Mouse (Mus musculus) liver, embryonic 11.5 days (tissue): ENCODE results near the gene Stx1a. TPM values are rescaled to one million over a fixed set of nuclear protein-coding genes. Genes with fewer than 3 reads are reported as not detected.

Source experiments
- ATAC-seq: fragments of 200-750 bp; cut with Nextera tagmentation; replicated peaks from 2 replicates; pipeline ENCODE4 v1.8.0; 2017; ENCODE audit warnings: moderate number of reproducible peaks, mild to moderate bottlenecking, moderate TSS enrichment, moderate library complexity; ENCODE audit not compliant: low FRiP score
- DNase-seq: peaks from one replicate; pipeline ENCODE4 v3.0.0-alpha.2; 2017; ENCODE audit warnings: low spot score
- H3K27ac ChIP-seq: fragments of 300-500 bp; sonication (generic); 2 replicates; pipeline ENCODE4 v1.5.1; 2014; ENCODE audit warnings: mild to moderate bottlenecking, low read depth, low read length, control low read depth
- H3K27me3 ChIP-seq: fragments of 300-500 bp; sonication (generic); replicated peaks from 2 replicates; pipeline ENCODE4 v1.6.1; 2014; ENCODE audit warnings: low read length, mixed read lengths; ENCODE audit not compliant: control insufficient read depth, insufficient read depth
- H3K36me3 ChIP-seq: fragments of 300-500 bp; sonication (generic); 2 replicates; pipeline ENCODE4 v1.6.1; 2014; ENCODE audit warnings: mild to moderate bottlenecking, low read length, moderate library complexity, mixed read lengths; ENCODE audit not compliant: control insufficient read depth, insufficient read depth
- H3K4me1 ChIP-seq: fragments of 300-500 bp; sonication (generic); replicated peaks from 2 replicates; pipeline ENCODE4 v1.6.1; 2014; ENCODE audit warnings: low read length, mixed read lengths; ENCODE audit not compliant: control insufficient read depth, insufficient read depth
- H3K4me2 ChIP-seq: fragments of 300-500 bp; sonication (generic); 2 replicates; pipeline ENCODE4 v1.6.1; 2014; ENCODE audit warnings: mild to moderate bottlenecking, control low read depth, moderate library complexity
- H3K4me3 ChIP-seq: fragments of 300-500 bp; sonication (generic); 2 replicates; pipeline ENCODE4 v1.5.1; 2014; ENCODE audit warnings: low read depth, low read length, control low read depth
- H3K9ac ChIP-seq: fragments of 300-500 bp; sonication (generic); 2 replicates; pipeline ENCODE4 v1.6.1; 2014; ENCODE audit warnings: low read depth, low read length, control low read depth
- H3K9me3 ChIP-seq: fragments of 300-500 bp; sonication (generic); 2 replicates; pipeline ENCODE4 v1.6.1; 2016; ENCODE audit warnings: low read length, inconsistent platforms, mixed read lengths; ENCODE audit not compliant: control insufficient read depth
- WGBS: fragments of 180-500 bp; shearing (Covaris S2); extraction: QIAGEN DNeasy Blood & Tissue Kit; methylation state at CpG from one replicate; pipeline ENCODE4 v1.1.7; 2014; 5-methylcytosine and 5-hydroxymethylcytosine counted together
- polyA plus RNA-seq: library from polyadenylated mRNA; unstranded; fragments of >200 nt; fragmentation: Nextera tagmentation; extraction: Ambion mirVana; gene quantifications from 2 replicates; pipeline ENCODE4 v1.2.1, GENCODE M21; 2014

The Stx1a gene
- polyA plus RNA-seq, 1 experiment from 2014 or later = 6.4 TPM

GRCm38 (mm10) chr5:134983111-134983510 lies 40.2 kb upstream of the Stx1a start:
- ATAC-seq = no peak
- Histone ChIP-seq H3K9me3 (no peaks in the 10 kb centered on the region), H3K4me1 (peaks cover 20% of the 10 kb centered on the region), H3K27me3 (peaks cover 40% of the 10 kb centered on the region), H3K4me3 (no peak overlapping the region), H3K9ac (no peak overlapping the region), H3K4me2 (no peak overlapping the region), H3K36me3 (no peaks in the 10 kb centered on the region), H3K27ac (no peak overlapping the region)
- DNase-seq = no peak
- 82% methylated on average over 1 of the region's 1 CpGs for WGBS

GRCm38 (mm10) chr5:134983771-134984170 lies 39.5 kb upstream of the Stx1a start:
- Histone ChIP-seq H3K27ac (no peak overlapping the region), H3K4me1 (peaks cover 20% of the 10 kb centered on the region), H3K9me3 (no peaks in the 10 kb centered on the region), H3K4me3 (no peak overlapping the region), H3K27me3 (peaks cover 44% of the 10 kb centered on the region), H3K9ac (no peak overlapping the region), H3K36me3 (no peaks in the 10 kb centered on the region), H3K4me2 (no peak overlapping the region)
- 45% methylated on average over 3 of the region's 3 CpGs for WGBS
- no peak for ATAC-seq
- no peak for DNase-seq

GRCm38 (mm10) chr5:134985633-134986297 lies 37.5 kb upstream of the Stx1a start, which contains the start of gene Cldn3:
Gene Cldn3, plus strand, starts transcription at chr5:134986214.
- H3K27me3 ChIP-seq = peaks cover 58% of the 10 kb centered on the region
- H3K9ac ChIP-seq = no peak within 1 kb of the TSS
- no peaks in the 10 kb centered on the region for H3K9me3 ChIP-seq
- no peaks in the 10 kb centered on the region for H3K36me3 ChIP-seq
- no peak within 1 kb of the TSS for H3K27ac ChIP-seq
- peak within 1 kb of the TSS; percentile 56 for H3K4me2 ChIP-seq
- WGBS = 4% methylated on average over 24 of the region's 25 CpGs
- ATAC-seq (peak; percentile 26; the same call in 1 of the 2 replicates), DNase-seq (no peak)
- H3K4me3 ChIP-seq = peak within 1 kb of the TSS; percentile 37
- H3K4me1 ChIP-seq = peaks cover 20% of the 10 kb centered on the region

GRCm38 (mm10) chr5:134986298-134987268 lies 36.7 kb upstream of the Stx1a start:
- ATAC-seq (no peak), DNase-seq (no peak)
- Histone ChIP-seq H3K4me2 (peak overlapping the region; percentile 56), H3K27me3 (peaks cover 61% of the 10 kb centered on the region), H3K9me3 (no peaks in the 10 kb centered on the region), H3K27ac (no peak overlapping the region), H3K4me3 (peak overlapping the region; percentile 37), H3K4me1 (peaks cover 15% of the 10 kb centered on the region), H3K9ac (no peak overlapping the region), H3K36me3 (no peaks in the 10 kb centered on the region)
- 6% methylated on average over 79 of the region's 79 CpGs for WGBS

GRCm38 (mm10) chr5:134989166-134989565 lies 34.1 kb upstream of the Stx1a start:
- Histone ChIP-seq H3K36me3 (no peaks in the 10 kb centered on the region), H3K4me3 (no peak overlapping the region), H3K9me3 (no peaks in the 10 kb centered on the region), H3K9ac (no peak overlapping the region), H3K27me3 (peaks cover 58% of the 10 kb centered on the region), H3K4me1 (peaks cover 15% of the 10 kb centered on the region), H3K4me2 (no peak overlapping the region), H3K27ac (no peak overlapping the region)
- ATAC-seq = no peak
- no peak for DNase-seq
- WGBS = 60% methylated on average over 11 of the region's 11 CpGs

GRCm38 (mm10) chr5:134989741-134990140 lies 33.5 kb upstream of the Stx1a start:
- no peak for DNase-seq
- no peak overlapping the region for H3K4me3 ChIP-seq
- no peak overlapping the region for H3K9ac ChIP-seq
- ATAC-seq = no peak
- H3K36me3 ChIP-seq = no peaks in the 10 kb centered on the region
- H3K4me2 ChIP-seq = no peak overlapping the region
- WGBS = 40% methylated on average over 6 of the region's 6 CpGs
- H3K27ac ChIP-seq = no peak overlapping the region
- H3K4me1 ChIP-seq = peaks cover 15% of the 10 kb centered on the region
- peaks cover 55% of the 10 kb centered on the region for H3K27me3 ChIP-seq
- no peaks in the 10 kb centered on the region for H3K9me3 ChIP-seq

GRCm38 (mm10) chr5:134992566-134992965 lies 30.7 kb upstream of the Stx1a start:
- 80% methylated on average over 5 of the region's 5 CpGs for WGBS
- no peaks in the 10 kb centered on the region for H3K4me1 ChIP-seq
- no peak overlapping the region for H3K4me3 ChIP-seq
- DNase-seq (no peak), ATAC-seq (no peak)
- H3K4me2 ChIP-seq = no peak overlapping the region
- H3K9ac ChIP-seq = no peak overlapping the region
- no peaks in the 10 kb centered on the region for H3K36me3 ChIP-seq
- no peak overlapping the region for H3K27ac ChIP-seq
- peaks cover 26% of the 10 kb centered on the region for H3K27me3 ChIP-seq
- H3K9me3 ChIP-seq = no peaks in the 10 kb centered on the region

- DNase-seq = no peak
- Histone ChIP-seq H3K36me3 (no peaks in the 10 kb centered on the region), H3K9me3 (no peaks in the 10 kb centered on the region), H3K4me1 (no peaks in the 10 kb centered on the region), H3K4me3 (no peak overlapping the region), H3K27ac (no peak overlapping the region), H3K9ac (no peak overlapping the region), H3K4me2 (no peak overlapping the region), H3K27me3 (no peaks in the 10 kb centered on the region)
- no peak for ATAC-seq
- 62% methylated on average over 6 of the region's 6 CpGs for WGBS
Measured at GRCm38 (mm10) chr5:134998359-134998758, 24.9 kb upstream of the Stx1a start.
